Mouse (Mus musculus): ENCODE measurements around the gene Vmn1r56. TPM values are rescaled to one million over a fixed set of nuclear protein-coding genes. Genes with fewer than 3 reads are reported as not detected.
"Not testable (repeated sequence)": the region's sequence is repeated elsewhere in the genome, so short reads cannot be mapped to it uniquely, and the experiment has no call there.

Vmn1r56 gene
- polyA plus RNA-seq (2015; fragmentation: Nextera tagmentation; extraction: Ambion mirVana) = not detected in 2 replicates

DNA sequence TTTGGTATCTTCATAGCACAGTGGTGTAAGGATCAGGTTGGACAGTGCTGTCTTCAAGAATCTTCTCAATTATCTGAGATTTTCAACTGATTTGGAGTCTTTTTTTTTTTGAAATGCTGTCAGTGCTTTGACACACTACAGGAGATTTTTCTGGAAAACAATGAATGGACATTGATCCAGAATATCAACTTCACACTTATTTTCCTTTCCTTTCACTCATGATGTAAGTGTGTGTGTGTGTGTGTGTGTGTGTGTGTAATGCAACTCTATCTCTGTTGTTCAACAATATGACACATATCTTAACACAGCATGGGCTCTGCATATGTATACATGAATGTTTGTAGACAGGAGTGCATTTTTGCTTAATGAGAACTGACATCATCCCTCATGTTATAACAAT is at the start of gene Vmn1r56:
TSS of gene Vmn1r56 (minus strand) at position 101 of the 400 bp plus-strand sequence.
- ATAC-seq; H3K27ac ChIP-seq (ENCODE audit: low read length); H3K27me3 ChIP-seq (ENCODE audit: control insufficient read depth, insufficient read depth, low read depth, low read length): not testable (repeated sequence)

DNA sequence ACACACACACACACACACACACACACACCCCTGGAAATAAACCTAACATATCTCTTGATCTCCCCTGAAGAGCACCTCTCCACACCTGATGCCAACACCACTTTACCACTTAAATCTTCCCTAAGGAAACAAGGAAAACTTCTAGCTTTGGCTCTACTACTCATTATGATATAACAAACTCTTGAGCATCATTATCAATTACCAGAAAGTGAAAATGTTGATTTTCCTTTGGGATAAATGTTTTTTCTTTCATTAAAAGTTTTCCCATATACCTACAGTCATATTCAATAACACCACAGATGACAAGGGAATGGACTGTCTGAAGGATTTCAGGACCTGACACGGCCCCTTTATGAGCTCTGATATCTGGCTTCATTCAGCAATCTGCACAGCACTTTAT is 21.6 kb upstream of the Vmn1r56 start, which contains the start of gene Vmn1r57:
TSS of gene Vmn1r57 (plus strand) at position 301 of the 400 bp plus-strand sequence.
- not testable (repeated sequence) for H3K9ac ChIP-seq (ENCODE audit: low read depth, low read length); H3K27ac ChIP-seq (ENCODE audit: low read length); H3K27me3 ChIP-seq (ENCODE audit: control insufficient read depth, insufficient read depth, low read depth, low read length); H3K36me3 ChIP-seq (ENCODE audit: control insufficient read depth, insufficient read depth, low read length); H3K4me1 ChIP-seq (ENCODE audit: control insufficient read depth, insufficient read depth, low read length); H3K4me2 ChIP-seq (ENCODE audit: low read length); H3K4me3 ChIP-seq (ENCODE audit: low read depth, low read length); H3K9me3 ChIP-seq (replicated peaks; ENCODE audit: control insufficient read depth, low read length, poor library complexity, severe bottlenecking); ATAC-seq
- WGBS = 69% methylated on average over 1 of the region's 1 CpGs

More for the DNA sequence above, at the start of gene Vmn1r56:
- not testable (repeated sequence) for H3K9me3 ChIP-seq (replicated peaks; ENCODE audit: control insufficient read depth, low read length, poor library complexity, severe bottlenecking); H3K36me3 ChIP-seq (ENCODE audit: control insufficient read depth, insufficient read depth, low read length); H3K4me3 ChIP-seq (ENCODE audit: low read depth, low read length); H3K4me2 ChIP-seq (ENCODE audit: low read length); H3K9ac ChIP-seq (ENCODE audit: low read depth, low read length); H3K4me1 ChIP-seq (ENCODE audit: control insufficient read depth, insufficient read depth, low read length)

DNA sequence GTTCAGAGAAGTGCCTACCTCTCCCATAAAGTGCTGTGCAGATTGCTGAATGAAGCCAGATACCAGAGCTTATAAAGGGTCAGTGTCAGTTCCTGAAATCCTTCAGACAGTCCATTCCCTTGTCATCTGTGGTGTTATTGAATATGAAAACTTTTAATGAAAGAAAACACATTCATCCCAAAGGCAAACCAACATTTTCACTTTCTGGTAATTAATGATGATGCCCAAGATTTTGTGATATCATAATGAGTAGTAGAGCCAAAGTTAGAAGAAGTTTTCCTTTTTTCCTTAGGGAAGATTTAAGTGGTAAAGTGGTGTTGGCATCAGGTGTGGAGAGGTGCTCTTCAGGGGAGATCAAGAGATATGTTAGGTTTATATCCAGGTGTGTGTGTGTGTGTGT is 47.0 kb downstream of the Vmn1r56 start, which contains the start of gene Vmn1r55:
TSS of gene Vmn1r55 (minus strand) at position 101 of the 400 bp plus-strand sequence.
- H3K4me3 ChIP-seq (ENCODE audit: low read depth, low read length); H3K4me1 ChIP-seq (ENCODE audit: control insufficient read depth, insufficient read depth, low read length); ATAC-seq; H3K36me3 ChIP-seq (ENCODE audit: control insufficient read depth, insufficient read depth, low read length); H3K9ac ChIP-seq (ENCODE audit: low read depth, low read length); H3K27ac ChIP-seq (ENCODE audit: low read length); H3K27me3 ChIP-seq (ENCODE audit: control insufficient read depth, insufficient read depth, low read depth, low read length); H3K9me3 ChIP-seq (replicated peaks; ENCODE audit: control insufficient read depth, low read length, poor library complexity, severe bottlenecking); H3K4me2 ChIP-seq (ENCODE audit: low read length): not testable (repeated sequence)

Other genes starting within 250 kb of the Vmn1r56 start
- 0.18 TPM in 1 of 2 replicates, not detected in the other for gene Sbk2, start 232.3 kb downstream of the Vmn1r56 start, polyA plus RNA-seq (2015; fragmentation: Nextera tagmentation; extraction: Ambion mirVana)
- gene Sbk3, start 225.6 kb downstream of the Vmn1r56 start, polyA plus RNA-seq (2015; fragmentation: Nextera tagmentation; extraction: Ambion mirVana) = 0.60 and 0.93 TPM in 2 replicates
- gene Zfp579, start 200.6 kb downstream of the Vmn1r56 start, polyA plus RNA-seq (2015; fragmentation: Nextera tagmentation; extraction: Ambion mirVana) = 56.3 and 69.2 TPM in 2 replicates
- 6.7 and 7.9 TPM in 2 replicates for gene Zfp524, start 182.3 kb downstream of the Vmn1r56 start, polyA plus RNA-seq (2015; fragmentation: Nextera tagmentation; extraction: Ambion mirVana)
- 30.7 and 35.5 TPM in 2 replicates for gene Fiz1, start 182.1 kb downstream of the Vmn1r56 start, polyA plus RNA-seq (2015; fragmentation: Nextera tagmentation; extraction: Ambion mirVana)
- 0.41 and 1.0 TPM in 2 replicates for gene Gm44973, start 181.3 kb downstream of the Vmn1r56 start, polyA plus RNA-seq (2015; fragmentation: Nextera tagmentation; extraction: Ambion mirVana)
- 6.6 and 7.2 TPM in 2 replicates for gene Zfp865, start 176.4 kb downstream of the Vmn1r56 start, polyA plus RNA-seq (2015; fragmentation: Nextera tagmentation; extraction: Ambion mirVana)
- gene Ccdc106, start 176.2 kb downstream of the Vmn1r56 start, polyA plus RNA-seq (2015; fragmentation: Nextera tagmentation; extraction: Ambion mirVana) = 70.0 and 73.1 TPM in 2 replicates
- gene 4632433K11Rik, start 162.6 kb downstream of the Vmn1r56 start, polyA plus RNA-seq (2015; fragmentation: Nextera tagmentation; extraction: Ambion mirVana) = not detected in 2 replicates
- 10.5 and 10.8 TPM in 2 replicates for gene Zfp784, start 158.3 kb downstream of the Vmn1r56 start, polyA plus RNA-seq (2015; fragmentation: Nextera tagmentation; extraction: Ambion mirVana)
- 101 and 117 TPM in 2 replicates for gene Zfp580, start 145.2 kb downstream of the Vmn1r56 start, polyA plus RNA-seq (2015; fragmentation: Nextera tagmentation; extraction: Ambion mirVana)
- 96.7 and 103 TPM in 2 replicates for gene U2af2, start 134.6 kb downstream of the Vmn1r56 start, polyA plus RNA-seq (2015; fragmentation: Nextera tagmentation; extraction: Ambion mirVana)
- 107 and 120 TPM in 2 replicates for gene Epn1, start 116.5 kb downstream of the Vmn1r56 start, polyA plus RNA-seq (2015; fragmentation: Nextera tagmentation; extraction: Ambion mirVana)
- not detected in 2 replicates for gene Rfpl4, start 79.8 kb downstream of the Vmn1r56 start, polyA plus RNA-seq (2015; fragmentation: Nextera tagmentation; extraction: Ambion mirVana)
- 0.89 and 0.98 TPM in 2 replicates for gene Rasl2-9, start 70.8 kb downstream of the Vmn1r56 start, polyA plus RNA-seq (2015; fragmentation: Nextera tagmentation; extraction: Ambion mirVana)
- gene Vmn1r55, start 47.1 kb downstream of the Vmn1r56 start, polyA plus RNA-seq (2015; fragmentation: Nextera tagmentation; extraction: Ambion mirVana) = 0.02 TPM in 1 of 2 replicates, not detected in the other
- not detected in 2 replicates for gene Vmn1r57, start 21.7 kb upstream of the Vmn1r56 start, polyA plus RNA-seq (2015; fragmentation: Nextera tagmentation; extraction: Ambion mirVana)
- gene Gm5065, start 153.8 kb upstream of the Vmn1r56 start, polyA plus RNA-seq (2015; fragmentation: Nextera tagmentation; extraction: Ambion mirVana) = not detected in 2 replicates
- gene Nlrp2, start 154.3 kb upstream of the Vmn1r56 start, polyA plus RNA-seq (2015; fragmentation: Nextera tagmentation; extraction: Ambion mirVana) = not detected in 2 replicates
- gene Vmn1r58, start 216.6 kb upstream of the Vmn1r56 start, polyA plus RNA-seq (2015; fragmentation: Nextera tagmentation; extraction: Ambion mirVana) = not detected in 2 replicates